Mouse (Mus musculus): ENCODE measurements around the gene Pgd. TPM values are rescaled to one million over a fixed set of nuclear protein-coding genes. Genes with fewer than 3 reads are reported as not detected.

The Pgd gene
- polyA plus RNA-seq, 1 experiment = 346 TPM

GRCm38 (mm10) chr4:149138515-149138914 is 28.1 kb downstream of the Pgd start:
- peaks cover 10% of the 10 kb centered on the region for H3K79me3 ChIP-seq (ENCODE audit: low read depth)
- H3K79me2 ChIP-seq (ENCODE audit: control insufficient read depth, insufficient read depth) = peaks cover 30% of the 10 kb centered on the region
- no peak overlapping the region for H3K4me3 ChIP-seq (ENCODE audit: insufficient read depth, poor library complexity, severe bottlenecking)
- no peak overlapping the region for H3ac ChIP-seq (ENCODE audit: control insufficient read depth, insufficient read length, low read depth)
- TF ChIP-seq MYOG (IDR thresholded peaks at IDR 0.05; ENCODE audit: control insufficient read depth, extremely low read depth, insufficient read length) (no peak), USF1 (IDR thresholded peaks at IDR 0.05; ENCODE audit: low read depth) (no peak), CEBPB (IDR thresholded peaks at IDR 0.05; ENCODE audit: low read depth) (no peak), MAX (IDR thresholded peaks at IDR 0.05) (no peak), FOSL1 (IDR thresholded peaks at IDR 0.05; ENCODE audit: insufficient read depth, low read length, poor library complexity, severe bottlenecking) (no peak), CTCF (IDR thresholded peaks at IDR 0.05; ENCODE audit: control insufficient read depth, insufficient read depth, insufficient read length) (no peak), MYOD1 (IDR thresholded peaks at IDR 0.05; ENCODE audit: control insufficient read depth, insufficient read length, low read depth) (peak; percentile 6)
- H3K36me3 ChIP-seq (ENCODE audit: control insufficient read depth, insufficient read depth) = peaks cover 2% of the 10 kb centered on the region
- no peaks in the 10 kb centered on the region for H3K27me3 ChIP-seq (ENCODE audit: control insufficient read depth, insufficient read depth, insufficient read length)

GRCm38 (mm10) chr4:149136982-149137770 is 29.4 kb downstream of the Pgd start, which contains the start of gene Cenps:
Gene Cenps (minus strand): TSS chr4:149137629.
- no peaks in the 10 kb centered on the region for H3K27me3 ChIP-seq (ENCODE audit: control insufficient read depth, insufficient read depth, insufficient read length)
- peaks cover 36% of the 10 kb centered on the region for H3K79me2 ChIP-seq (ENCODE audit: control insufficient read depth, insufficient read depth)

GRCm38 (mm10) chr4:149136116-149136850 is 30.3 kb downstream of the Pgd start:
- Histone ChIP-seq H3K79me2 (ENCODE audit: control insufficient read depth, insufficient read depth) (peaks cover 36% of the 10 kb centered on the region), H3K4me3 (ENCODE audit: insufficient read depth, poor library complexity, severe bottlenecking) (peak overlapping the region; percentile 61), H3K27me3 (ENCODE audit: control insufficient read depth, insufficient read depth, insufficient read length) (no peaks in the 10 kb centered on the region), H3ac (ENCODE audit: control insufficient read depth, insufficient read length, low read depth) (peak overlapping the region; percentile 57), H3K36me3 (ENCODE audit: control insufficient read depth, insufficient read depth) (peaks cover 5% of the 10 kb centered on the region), H3K79me3 (ENCODE audit: low read depth) (peaks cover 10% of the 10 kb centered on the region)
- TF ChIP-seq USF1 (IDR thresholded peaks at IDR 0.05; ENCODE audit: low read depth) (no peak), MYOG (IDR thresholded peaks at IDR 0.05; ENCODE audit: control insufficient read depth, extremely low read depth, insufficient read length) (no peak), FOSL1 (IDR thresholded peaks at IDR 0.05; ENCODE audit: insufficient read depth, low read length, poor library complexity, severe bottlenecking) (no peak), MAX (IDR thresholded peaks at IDR 0.05) (no peak), MYOD1 (IDR thresholded peaks at IDR 0.05; ENCODE audit: control insufficient read depth, insufficient read length, low read depth) (no peak), CEBPB (IDR thresholded peaks at IDR 0.05; ENCODE audit: low read depth) (no peak), CTCF (IDR thresholded peaks at IDR 0.05; ENCODE audit: control insufficient read depth, insufficient read depth, insufficient read length) (no peak)

More at GRCm38 (mm10) chr4:149136982-149137770, 29.4 kb downstream of the Pgd start, which contains the start of gene Cenps:
- Histone ChIP-seq H3K79me3 (ENCODE audit: low read depth) (peaks cover 10% of the 10 kb centered on the region), H3K36me3 (ENCODE audit: control insufficient read depth, insufficient read depth) (peaks cover 5% of the 10 kb centered on the region), H3ac (ENCODE audit: control insufficient read depth, insufficient read length, low read depth) (peak within 1 kb of the TSS; percentile 78), H3K4me3 (ENCODE audit: insufficient read depth, poor library complexity, severe bottlenecking) (peak within 1 kb of the TSS; percentile 61)
- TF ChIP-seq CEBPB (IDR thresholded peaks at IDR 0.05; ENCODE audit: low read depth) (no peak), MAX (IDR thresholded peaks at IDR 0.05) (peak; percentile 38), CTCF (IDR thresholded peaks at IDR 0.05; ENCODE audit: control insufficient read depth, insufficient read depth, insufficient read length) (peak; percentile 78)

GRCm38 (mm10) chr4:149133395-149133794 is 33.2 kb downstream of the Pgd start:
- peaks cover 36% of the 10 kb centered on the region for H3K79me2 ChIP-seq (ENCODE audit: control insufficient read depth, insufficient read depth)
- H3K79me3 ChIP-seq (ENCODE audit: low read depth) = peaks cover 10% of the 10 kb centered on the region
- TF ChIP-seq CTCF (IDR thresholded peaks at IDR 0.05; ENCODE audit: control insufficient read depth, insufficient read depth, insufficient read length) = no peak
- no peak for TF ChIP-seq USF1 (IDR thresholded peaks at IDR 0.05; ENCODE audit: low read depth)
- no peak for TF ChIP-seq FOSL1 (IDR thresholded peaks at IDR 0.05; ENCODE audit: insufficient read depth, low read length, poor library complexity, severe bottlenecking)
- no peak for TF ChIP-seq MAX (IDR thresholded peaks at IDR 0.05)
- no peak for TF ChIP-seq MYOD1 (IDR thresholded peaks at IDR 0.05; ENCODE audit: control insufficient read depth, insufficient read length, low read depth)
- H3K4me3 ChIP-seq (ENCODE audit: insufficient read depth, poor library complexity, severe bottlenecking) = no peak overlapping the region
- no peaks in the 10 kb centered on the region for H3K27me3 ChIP-seq (ENCODE audit: control insufficient read depth, insufficient read depth, insufficient read length)
- peaks cover 9% of the 10 kb centered on the region for H3K36me3 ChIP-seq (ENCODE audit: control insufficient read depth, insufficient read depth)
- H3ac ChIP-seq (ENCODE audit: control insufficient read depth, insufficient read length, low read depth) = no peak overlapping the region

- TF ChIP-seq MYOG (IDR thresholded peaks at IDR 0.05; ENCODE audit: control insufficient read depth, extremely low read depth, insufficient read length) = no peak
- no peak for TF ChIP-seq MYOD1 (IDR thresholded peaks at IDR 0.05; ENCODE audit: control insufficient read depth, insufficient read length, low read depth)
- TF ChIP-seq FOSL1 (IDR thresholded peaks at IDR 0.05; ENCODE audit: insufficient read depth, low read length, poor library complexity, severe bottlenecking) = no peak
- no peak for TF ChIP-seq USF1 (IDR thresholded peaks at IDR 0.05; ENCODE audit: low read depth)
- TF ChIP-seq CEBPB (IDR thresholded peaks at IDR 0.05; ENCODE audit: low read depth) = no peak
- TF ChIP-seq CTCF (IDR thresholded peaks at IDR 0.05; ENCODE audit: control insufficient read depth, insufficient read depth, insufficient read length) = no peak
- TF ChIP-seq MAX (IDR thresholded peaks at IDR 0.05) = no peak
- Histone ChIP-seq H3K27me3 (ENCODE audit: control insufficient read depth, insufficient read depth, insufficient read length) (no peaks in the 10 kb centered on the region), H3K79me2 (ENCODE audit: control insufficient read depth, insufficient read depth) (peaks cover 36% of the 10 kb centered on the region), H3K4me3 (ENCODE audit: insufficient read depth, poor library complexity, severe bottlenecking) (no peak overlapping the region), H3K36me3 (ENCODE audit: control insufficient read depth, insufficient read depth) (peaks cover 13% of the 10 kb centered on the region), H3ac (ENCODE audit: control insufficient read depth, insufficient read length, low read depth) (no peak overlapping the region), H3K79me3 (ENCODE audit: low read depth) (peaks cover 10% of the 10 kb centered on the region)
These were observed 34.6 kb downstream of the Pgd start for GRCm38 (mm10) chr4:149131789-149132565.

Data from C2C12 (cell line).